Mouse (Mus musculus) kidney, embryonic 16.5 days (tissue): ENCODE measurements around the gene Gm18596. TPM values are rescaled to one million over a fixed set of nuclear protein-coding genes. Genes with fewer than 3 reads are reported as not detected.
"Not testable (repeated sequence)": the region's sequence is repeated elsewhere in the genome, so short reads cannot be mapped to it uniquely, and the experiment has no call there.

Source experiments
- ATAC-seq: fragments of 200-750 bp; cut with Nextera tagmentation; 2 replicates; pipeline ENCODE4 v1.8.0; 2017; ENCODE audit warnings: moderate TSS enrichment; ENCODE audit not compliant: low FRiP score, low TSS enrichment
- H3K27ac ChIP-seq: fragments of 300-500 bp; sonication (generic); 2 replicates; pipeline ENCODE4 v1.5.1; 2014; ENCODE audit warnings: low read length
- H3K27me3 ChIP-seq: fragments of 300-500 bp; sonication (generic); 2 replicates; pipeline ENCODE4 v1.6.1; 2014; ENCODE audit warnings: low read length, control low read depth, mixed read lengths; ENCODE audit not compliant: insufficient read depth
- H3K36me3 ChIP-seq: fragments of 300-500 bp; sonication (generic); 2 replicates; pipeline ENCODE4 v1.6.1; 2014; ENCODE audit warnings: low read length, control low read depth, mixed read lengths; ENCODE audit not compliant: insufficient read depth
- H3K4me1 ChIP-seq: fragments of 300-500 bp; sonication (generic); 2 replicates; pipeline ENCODE4 v1.6.1; 2014; ENCODE audit warnings: low read length, control low read depth, mixed read lengths; ENCODE audit not compliant: insufficient read depth
- H3K4me2 ChIP-seq: fragments of 300-500 bp; sonication (generic); replicated peaks from 2 replicates; pipeline ENCODE4 v1.6.1; 2014; ENCODE audit warnings: low read depth, low read length
- H3K4me3 ChIP-seq: fragments of 300-500 bp; sonication (generic); 2 replicates; pipeline ENCODE4 v1.5.1; 2014; ENCODE audit warnings: mild to moderate bottlenecking, low read length
- H3K9ac ChIP-seq: fragments of 300-500 bp; sonication (generic); replicated peaks from 2 replicates; pipeline ENCODE4 v1.6.1; 2014; ENCODE audit warnings: low read length
- H3K9me3 ChIP-seq: fragments of 300-500 bp; sonication (generic); 2 replicates; pipeline ENCODE4 v1.6.1; 2016; ENCODE audit warnings: low read length, control low read depth
- WGBS: fragments of 180-500 bp; shearing (Covaris S2); extraction: QIAGEN DNeasy Blood & Tissue Kit; methylation state at CpG from one replicate; pipeline ENCODE4 v1.1.7; 2014; 5-methylcytosine and 5-hydroxymethylcytosine counted together
- polyA plus RNA-seq: library from polyadenylated mRNA; unstranded; fragments of >200 nt; fragmentation: Nextera tagmentation; extraction: Ambion mirVana; gene quantifications from 2 replicates; pipeline ENCODE4 v1.2.1, GENCODE M21; 2015

The Gm18596 gene
- polyA plus RNA-seq, 1 experiment from 2014 or later, result not detected

DNA sequence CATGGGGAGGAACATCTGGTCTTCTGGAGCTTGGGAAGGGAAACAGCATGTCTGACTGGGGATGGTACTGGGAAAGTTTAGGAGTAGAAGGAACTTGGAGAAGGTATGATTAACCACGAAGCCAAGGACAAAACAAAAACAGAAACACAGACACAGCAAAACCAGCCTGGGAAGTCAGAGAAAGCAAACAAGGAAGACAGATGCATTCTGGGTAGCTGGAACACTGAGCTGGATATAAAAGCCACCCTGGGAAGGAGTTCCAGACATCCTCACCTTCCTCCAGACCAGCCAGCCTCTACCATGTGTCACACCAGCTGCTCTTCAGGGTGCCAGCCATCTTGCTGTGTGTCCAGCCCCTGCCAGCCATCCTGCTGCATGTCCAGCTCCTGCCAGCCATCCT, 26.9 kb downstream of the Gm18596 start, which contains the start of gene Gm10142:
Gene Gm10142, plus strand, starts transcription at position 301 of the 400 bp plus-strand sequence.
- ATAC-seq, result no peak
- Histone ChIP-seq H3K9ac (no peak within 1 kb of the TSS), H3K4me1 (no peaks in the 10 kb centered on the region), H3K27ac (no peak within 1 kb of the TSS), H3K36me3 (no peaks in the 10 kb centered on the region), H3K4me2 (no peak within 1 kb of the TSS), H3K4me3 (no peak within 1 kb of the TSS), H3K9me3 (peaks cover 5% of the 10 kb centered on the region; the same call in 1 of the 2 replicates), H3K27me3 (no peaks in the 10 kb centered on the region)
- 92% methylated on average over 1 of the region's 1 CpGs for WGBS

DNA sequence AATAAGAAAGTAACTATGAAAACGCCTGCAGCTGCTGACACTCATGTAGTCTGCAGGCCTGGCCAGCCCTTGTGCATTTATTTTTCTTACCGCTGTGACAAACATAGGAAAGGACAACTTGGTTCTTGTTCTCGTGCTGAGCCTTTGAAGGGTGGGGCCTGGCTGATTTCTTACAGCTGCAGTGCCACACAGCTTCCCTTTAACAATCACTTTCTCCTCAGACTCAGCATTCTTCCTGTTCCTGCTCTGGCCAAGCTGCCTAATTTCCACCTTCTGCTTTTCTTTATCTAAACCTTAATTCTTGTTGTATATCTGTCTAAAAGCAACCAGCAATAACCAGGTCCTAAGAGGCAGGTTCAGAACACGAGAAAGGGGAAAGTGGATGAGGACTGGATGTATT, 28.7 kb downstream of the Gm18596 start:
- H3K4me2 ChIP-seq, result no peak overlapping the region
- no peak overlapping the region for H3K9ac ChIP-seq
- no peaks in the 10 kb centered on the region for H3K4me1 ChIP-seq
- ATAC-seq, result no peak
- no peaks in the 10 kb centered on the region for H3K9me3 ChIP-seq
- H3K36me3 ChIP-seq, result no peaks in the 10 kb centered on the region
- no peak overlapping the region for H3K27ac ChIP-seq
- no peaks in the 10 kb centered on the region for H3K27me3 ChIP-seq
- WGBS, result 57% methylated on average over 4 of the region's 4 CpGs
- no peak overlapping the region for H3K4me3 ChIP-seq

DNA sequence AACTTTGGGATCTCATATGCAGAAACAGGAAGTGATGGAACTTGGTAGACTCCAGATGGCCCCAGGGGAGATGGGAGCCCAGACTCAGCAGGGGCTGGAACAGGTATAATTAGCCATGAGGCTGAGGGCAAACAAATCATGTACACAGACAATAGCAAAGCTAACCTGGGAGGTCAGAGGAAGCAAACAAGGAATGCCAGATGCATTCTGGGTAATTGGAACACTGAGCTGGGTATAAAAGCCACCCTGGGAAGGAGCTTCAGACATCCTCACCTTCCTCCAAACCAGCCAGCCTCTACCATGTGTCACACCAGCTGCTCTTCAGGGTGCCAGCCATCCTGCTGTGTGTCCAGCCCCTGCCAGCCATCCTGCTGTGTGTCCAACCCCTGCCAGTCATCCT, 31.3 kb downstream of the Gm18596 start, which contains the start of gene Gm10024:
Gene Gm10024, plus strand, starts transcription at position 301 of the 400 bp plus-strand sequence.
- not testable (repeated sequence) for H3K27me3 ChIP-seq, ATAC-seq, H3K4me3 ChIP-seq, H3K9me3 ChIP-seq, H3K4me1 ChIP-seq, H3K27ac ChIP-seq, H3K9ac ChIP-seq, H3K36me3 ChIP-seq, H3K4me2 ChIP-seq

GRCm38 (mm10) chr10:77709831-77710230, 32.6 kb downstream of the Gm18596 start:
- Histone ChIP-seq H3K4me1 (no peaks in the 10 kb centered on the region), H3K4me2 (no peak overlapping the region), H3K9ac (no peak overlapping the region), H3K9me3 (0 out of 2 replicates have a peak, but pooled peaks cover 3% of the 10 kb centered on the region), H3K27me3 (no peaks in the 10 kb centered on the region), H3K36me3 (no peaks in the 10 kb centered on the region), H3K4me3 (no peak overlapping the region), H3K27ac (no peak overlapping the region)
- 76% methylated on average over 3 of the region's 3 CpGs for WGBS
- ATAC-seq, result no peak

GRCm38 (mm10) chr10:77706326-77706725, 36.1 kb downstream of the Gm18596 start, which contains the start of gene Gm10272:
TSS of gene Gm10272 (plus strand) at chr10:77706626.
- no peaks in the 10 kb centered on the region for H3K36me3 ChIP-seq
- ATAC-seq, result no peak
- H3K27me3 ChIP-seq, result no peaks in the 10 kb centered on the region
- no peak within 1 kb of the TSS for H3K4me3 ChIP-seq
- H3K9ac ChIP-seq, result no peak within 1 kb of the TSS
- H3K4me2 ChIP-seq, result no peak within 1 kb of the TSS
- H3K27ac ChIP-seq, result no peak within 1 kb of the TSS
- H3K4me1 ChIP-seq, result no peaks in the 10 kb centered on the region
- WGBS, result 92% methylated on average over 1 of the region's 1 CpGs
- H3K9me3 ChIP-seq, result peaks cover 12% of the 10 kb centered on the region

DNA sequence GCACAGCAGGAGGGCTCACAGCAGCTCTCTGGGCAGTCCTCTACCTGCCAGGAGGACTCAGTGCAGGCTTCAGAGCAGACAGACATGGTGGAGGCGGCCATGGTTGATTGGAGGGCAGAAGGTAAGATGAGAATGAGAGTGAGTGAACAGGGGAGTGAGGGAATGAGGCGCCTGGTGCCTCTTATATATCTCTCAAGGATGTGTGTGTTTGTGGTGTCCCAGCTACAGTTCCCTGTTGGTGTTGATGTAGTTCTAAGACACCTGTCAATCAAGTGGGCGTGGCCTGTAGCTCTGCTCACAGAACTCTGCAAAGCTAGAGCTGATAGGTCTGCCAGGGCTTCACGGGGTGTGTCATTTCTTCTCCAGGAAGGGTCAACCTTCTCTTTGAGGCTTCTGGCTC, 45.3 kb downstream of the Gm18596 start, which contains the start of gene Gm9508:
Gene Gm9508, minus strand, starts transcription at position 101 of the 400 bp plus-strand sequence.
- ATAC-seq, result no peak

More for the DNA sequence above, 45.3 kb downstream of the Gm18596 start, which contains the start of gene Gm9508:
- WGBS, result 30% methylated on average over 4 of the region's 4 CpGs
- Histone ChIP-seq H3K9me3 (no peaks in the 10 kb centered on the region), H3K27me3 (no peaks in the 10 kb centered on the region), H3K36me3 (no peaks in the 10 kb centered on the region), H3K4me3 (no peak within 1 kb of the TSS), H3K4me2 (no peak within 1 kb of the TSS), H3K27ac (no peak within 1 kb of the TSS), H3K9ac (no peak within 1 kb of the TSS), H3K4me1 (no peaks in the 10 kb centered on the region)

Other genes starting within 250 kb of the Gm18596 start
- 36.5 and 36.6 TPM in 2 replicates for gene Fam207a, start 226.9 kb downstream of the Gm18596 start, polyA plus RNA-seq
- 1.6 and 1.7 TPM in 2 replicates for gene Itgb2, start 212.4 kb downstream of the Gm18596 start, polyA plus RNA-seq
- 194 and 206 TPM in 2 replicates for gene Pttg1ip, start 160.9 kb downstream of the Gm18596 start, polyA plus RNA-seq
- gene Sumo3, start 136.5 kb downstream of the Gm18596 start, polyA plus RNA-seq, result 365 and 369 TPM in 2 replicates
- gene Gm49325, start 136.4 kb downstream of the Gm18596 start, polyA plus RNA-seq, result 2.2 TPM in 1 of 2 replicates, not detected in the other
- 78.8 and 90.2 TPM in 2 replicates for gene Ube2g2, start 120.4 kb downstream of the Gm18596 start, polyA plus RNA-seq
- gene Tspear, start 56.1 kb downstream of the Gm18596 start, polyA plus RNA-seq, result 0.26 and 0.71 TPM in 2 replicates
- not detected in 2 replicates for gene Gm19402, start 51.9 kb downstream of the Gm18596 start, polyA plus RNA-seq
- gene Gm9508, start 45.4 kb downstream of the Gm18596 start, polyA plus RNA-seq, result not detected in 2 replicates
- not detected in 2 replicates for gene Gm10272, start 36.0 kb downstream of the Gm18596 start, polyA plus RNA-seq
- gene Gm10024, start 31.2 kb downstream of the Gm18596 start, polyA plus RNA-seq, result not detected in 2 replicates
- not detected in 2 replicates for gene Gm10142, start 26.8 kb downstream of the Gm18596 start, polyA plus RNA-seq
- gene Krtap12-1, start 22.0 kb downstream of the Gm18596 start, polyA plus RNA-seq, result not detected in 2 replicates
- gene Gm10100, start 16.2 kb downstream of the Gm18596 start, polyA plus RNA-seq, result not detected in 2 replicates
- not detected in 2 replicates for gene Gm9736, start 8.7 kb upstream of the Gm18596 start, polyA plus RNA-seq
- gene Gm3233, start 17.0 kb upstream of the Gm18596 start, polyA plus RNA-seq, result not detected in 2 replicates
- not detected in 2 replicates for gene Gm3238, start 28.7 kb upstream of the Gm18596 start, polyA plus RNA-seq
- gene Gm7138, start 34.3 kb upstream of the Gm18596 start, polyA plus RNA-seq, result not detected in 2 replicates
- gene Gm3250, start 39.9 kb upstream of the Gm18596 start, polyA plus RNA-seq, result not detected in 2 replicates
- not detected in 2 replicates for gene Gm7137, start 45.6 kb upstream of the Gm18596 start, polyA plus RNA-seq
- gene Gm9639, start 52.4 kb upstream of the Gm18596 start, polyA plus RNA-seq, result not detected in 2 replicates
- gene Gm19668, start 56.5 kb upstream of the Gm18596 start, polyA plus RNA-seq, result not detected in 2 replicates
- gene Gm9507, start 69.2 kb upstream of the Gm18596 start, polyA plus RNA-seq, result not detected in 2 replicates
- not detected in 2 replicates for gene Gm2696, start 72.0 kb upstream of the Gm18596 start, polyA plus RNA-seq
- gene Krtap10-4, start 84.5 kb upstream of the Gm18596 start, polyA plus RNA-seq, result not detected in 2 replicates
- not detected in 2 replicates for gene Krtap10-10, start 93.3 kb upstream of the Gm18596 start, polyA plus RNA-seq
- gene Gm36176, start 104.2 kb upstream of the Gm18596 start, polyA plus RNA-seq, result not detected in 2 replicates
- not detected in 2 replicates for gene Gm10318, start 110.2 kb upstream of the Gm18596 start, polyA plus RNA-seq
- not detected in 2 replicates for gene Gm3285, start 119.3 kb upstream of the Gm18596 start, polyA plus RNA-seq
- gene Lrrc3, start 159.9 kb upstream of the Gm18596 start, polyA plus RNA-seq, result 4.6 and 4.9 TPM in 2 replicates
- gene Trpm2, start 227.9 kb upstream of the Gm18596 start, polyA plus RNA-seq, result 0.59 and 0.95 TPM in 2 replicates
- gene 1810043G02Rik, start 235.9 kb upstream of the Gm18596 start, polyA plus RNA-seq, result 33.9 and 34.2 TPM in 2 replicates